Mouse (Mus musculus): ENCODE measurements around the gene Plscr3.
A peak's percentile ranks its signal among the peaks of the same experiment; 100 is the strongest.

Gene Plscr3

DNA sequence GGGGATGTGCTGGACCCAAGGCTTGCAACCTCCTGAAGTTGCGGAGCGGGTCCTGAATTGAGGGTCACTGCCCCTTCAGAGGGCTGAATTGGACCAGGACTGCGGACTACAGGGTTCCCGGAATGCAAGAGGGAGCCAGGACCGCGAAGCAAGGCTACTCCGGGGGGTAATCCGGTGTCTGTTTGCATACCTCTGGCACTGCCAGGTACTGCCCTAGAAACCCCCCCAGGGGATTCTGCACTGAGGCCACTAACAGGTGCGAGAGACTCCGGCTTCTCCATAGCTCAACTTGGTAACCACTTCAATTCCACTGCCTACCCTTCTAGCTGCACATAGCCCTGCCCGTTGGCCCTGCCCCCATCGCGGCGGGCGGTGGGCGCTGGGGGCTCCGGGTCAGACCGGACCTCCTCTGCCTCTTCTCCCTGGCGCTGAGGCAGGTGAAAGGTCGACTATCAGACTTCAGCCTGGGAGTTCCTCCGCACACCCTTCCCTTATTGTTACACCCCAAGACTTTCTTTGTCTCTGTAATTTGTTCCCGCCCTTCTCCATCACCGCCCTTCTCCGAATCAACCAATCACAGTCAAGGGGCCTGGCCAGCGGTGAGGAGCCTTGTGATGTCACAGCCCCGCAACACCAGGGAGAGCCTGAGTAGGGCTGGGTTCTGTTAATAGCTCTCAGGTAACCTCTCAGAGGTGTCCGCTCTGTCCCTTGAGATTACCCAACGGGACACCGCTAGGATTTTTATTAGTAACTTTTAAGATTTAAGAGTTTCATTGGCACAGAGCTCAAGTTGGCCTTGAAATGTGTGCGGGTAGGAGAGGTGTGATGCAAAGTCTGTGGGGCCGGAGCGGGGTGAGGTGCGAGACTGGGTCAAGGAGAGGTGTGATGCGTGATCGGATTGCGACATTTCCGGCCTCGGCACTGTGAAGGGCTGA is 54.6 kb downstream of the Plscr3 start, which contains the start of the genes 2810408A11Rik and Neurl4:
TSS of gene 2810408A11Rik (minus strand) at position 517 of the 935 bp plus-strand sequence.
TSS of gene Neurl4 (plus strand) at position 602 of the 935 bp plus-strand sequence.
- DNase-seq, result peak; percentile 97

- DNase-seq, result peak; percentile 99
Measured at GRCm38 (mm10) chr11:69901406-69901846, 55.2 kb downstream of the Plscr3 start.
